Mouse (Mus musculus): ENCODE measurements around the gene 4933406M09Rik. TPM values are rescaled to one million over a fixed set of nuclear protein-coding genes. Genes with fewer than 3 reads are reported as not detected.

4933406M09Rik gene
- polyA plus RNA-seq, 1 experiment from 2014 or later = not detected

DNA sequence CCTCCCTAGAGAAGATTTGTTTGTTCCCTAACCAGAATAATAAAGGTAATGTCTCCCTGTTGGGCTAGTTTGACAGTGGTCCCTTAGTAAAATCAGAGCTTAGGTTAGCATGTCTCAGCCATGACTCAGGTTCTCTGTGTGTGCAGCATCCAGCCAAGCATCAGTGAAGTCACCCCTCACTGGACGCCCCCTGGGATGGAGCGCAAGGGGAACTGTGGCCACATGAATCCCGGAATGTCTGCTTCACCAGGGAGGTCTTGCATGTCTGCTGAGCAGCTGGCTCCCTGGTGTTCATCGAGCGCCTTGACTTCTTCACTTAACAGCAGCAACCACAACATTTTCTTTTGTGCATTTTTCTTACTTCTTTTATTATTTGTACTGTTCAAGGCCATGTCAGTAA is 8.1 kb downstream of the 4933406M09Rik start:
- H3K4me1 ChIP-seq = no peaks in the 10 kb centered on the region
- DNase-seq (ENCODE audit: low spot score) = no peak
- no peak overlapping the region for H3K4me3 ChIP-seq
- H3K9me3 ChIP-seq (replicated peaks) = no peaks in the 10 kb centered on the region
- no peak overlapping the region for H3K27ac ChIP-seq
- 54% methylated on average over 5 of the region's 5 CpGs for WGBS
- no peaks in the 10 kb centered on the region for H3K27me3 ChIP-seq (ENCODE audit: low read depth, poor library complexity, severe bottlenecking)
- no peaks in the 10 kb centered on the region for H3K36me3 ChIP-seq

- no peak overlapping the region for H3K27ac ChIP-seq
- H3K9me3 ChIP-seq (replicated peaks) = no peaks in the 10 kb centered on the region
- H3K4me3 ChIP-seq = no peak overlapping the region
- WGBS = 93% methylated on average over 12 of the region's 12 CpGs
- no peaks in the 10 kb centered on the region for H3K4me1 ChIP-seq
- DNase-seq (ENCODE audit: low spot score) = no peak
- H3K36me3 ChIP-seq = no peaks in the 10 kb centered on the region
- no peaks in the 10 kb centered on the region for H3K27me3 ChIP-seq (ENCODE audit: low read depth, poor library complexity, severe bottlenecking)
Observed at GRCm38 (mm10) chr1:134398210-134398609, 12.5 kb downstream of the 4933406M09Rik start.

GRCm38 (mm10) chr1:134399735-134400134 is 14.0 kb downstream of the 4933406M09Rik start:
- Histone ChIP-seq H3K27me3 (ENCODE audit: low read depth, poor library complexity, severe bottlenecking) (no peaks in the 10 kb centered on the region), H3K36me3 (no peaks in the 10 kb centered on the region), H3K4me3 (no peak overlapping the region), H3K27ac (no peak overlapping the region), H3K4me1 (no peaks in the 10 kb centered on the region), H3K9me3 (replicated peaks) (no peaks in the 10 kb centered on the region)
- 53% methylated on average over 5 of the region's 5 CpGs for WGBS
- no peak for DNase-seq (ENCODE audit: low spot score)

- Histone ChIP-seq H3K4me1 (peaks cover 16% of the 10 kb centered on the region), H3K27ac (peak within 1 kb of the TSS; percentile 89), H3K9me3 (replicated peaks) (no peaks in the 10 kb centered on the region), H3K27me3 (ENCODE audit: low read depth, poor library complexity, severe bottlenecking) (no peaks in the 10 kb centered on the region), H3K36me3 (peaks cover 35% of the 10 kb centered on the region), H3K4me3 (peak within 1 kb of the TSS; percentile 88)
- peak; percentile 92 for DNase-seq (ENCODE audit: low spot score)
- 2% methylated on average over 43 of the region's 43 CpGs for WGBS
Observed at GRCm38 (mm10) chr1:134405509-134406413, 20.0 kb downstream of the 4933406M09Rik start, which contains the start of gene Cyb5r1. Cyb5r1 (plus strand) TSS chr1:134405559.

DNA sequence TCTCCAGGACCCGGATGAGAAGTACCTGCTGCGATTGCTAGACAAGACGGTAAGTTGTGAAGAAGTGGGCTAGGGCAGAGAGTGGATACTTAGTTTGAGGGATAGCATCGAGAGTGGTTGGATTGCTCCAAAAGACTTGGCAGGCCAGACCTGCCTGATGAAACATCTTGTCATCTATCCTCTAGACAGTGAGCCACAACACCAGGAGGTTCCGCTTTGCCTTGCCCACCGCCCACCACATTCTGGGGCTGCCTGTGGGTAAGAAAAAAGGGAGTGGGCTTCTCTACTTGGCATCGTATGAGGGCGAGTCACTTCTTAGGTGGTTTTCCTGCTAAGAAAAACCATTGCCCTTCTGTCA is 20.7 kb downstream of the 4933406M09Rik start:
- Histone ChIP-seq H3K9me3 (replicated peaks) (no peaks in the 10 kb centered on the region), H3K27me3 (ENCODE audit: low read depth, poor library complexity, severe bottlenecking) (no peaks in the 10 kb centered on the region), H3K27ac (peak overlapping the region; percentile 89), H3K4me3 (peak overlapping the region; percentile 88), H3K36me3 (peaks cover 41% of the 10 kb centered on the region), H3K4me1 (peaks cover 16% of the 10 kb centered on the region)
- WGBS = 34% methylated on average over 8 of the region's 8 CpGs
- no peak for DNase-seq (ENCODE audit: low spot score)

- Histone ChIP-seq H3K27me3 (ENCODE audit: low read depth, poor library complexity, severe bottlenecking) (no peaks in the 10 kb centered on the region), H3K4me1 (peaks cover 16% of the 10 kb centered on the region), H3K4me3 (no peak overlapping the region), H3K9me3 (replicated peaks) (no peaks in the 10 kb centered on the region), H3K36me3 (peaks cover 54% of the 10 kb centered on the region), H3K27ac (no peak overlapping the region)
- 80% methylated on average over 8 of the region's 8 CpGs for WGBS
- no peak for DNase-seq (ENCODE audit: low spot score)
Observed at GRCm38 (mm10) chr1:134408080-134408479, 22.3 kb downstream of the 4933406M09Rik start.

DNA sequence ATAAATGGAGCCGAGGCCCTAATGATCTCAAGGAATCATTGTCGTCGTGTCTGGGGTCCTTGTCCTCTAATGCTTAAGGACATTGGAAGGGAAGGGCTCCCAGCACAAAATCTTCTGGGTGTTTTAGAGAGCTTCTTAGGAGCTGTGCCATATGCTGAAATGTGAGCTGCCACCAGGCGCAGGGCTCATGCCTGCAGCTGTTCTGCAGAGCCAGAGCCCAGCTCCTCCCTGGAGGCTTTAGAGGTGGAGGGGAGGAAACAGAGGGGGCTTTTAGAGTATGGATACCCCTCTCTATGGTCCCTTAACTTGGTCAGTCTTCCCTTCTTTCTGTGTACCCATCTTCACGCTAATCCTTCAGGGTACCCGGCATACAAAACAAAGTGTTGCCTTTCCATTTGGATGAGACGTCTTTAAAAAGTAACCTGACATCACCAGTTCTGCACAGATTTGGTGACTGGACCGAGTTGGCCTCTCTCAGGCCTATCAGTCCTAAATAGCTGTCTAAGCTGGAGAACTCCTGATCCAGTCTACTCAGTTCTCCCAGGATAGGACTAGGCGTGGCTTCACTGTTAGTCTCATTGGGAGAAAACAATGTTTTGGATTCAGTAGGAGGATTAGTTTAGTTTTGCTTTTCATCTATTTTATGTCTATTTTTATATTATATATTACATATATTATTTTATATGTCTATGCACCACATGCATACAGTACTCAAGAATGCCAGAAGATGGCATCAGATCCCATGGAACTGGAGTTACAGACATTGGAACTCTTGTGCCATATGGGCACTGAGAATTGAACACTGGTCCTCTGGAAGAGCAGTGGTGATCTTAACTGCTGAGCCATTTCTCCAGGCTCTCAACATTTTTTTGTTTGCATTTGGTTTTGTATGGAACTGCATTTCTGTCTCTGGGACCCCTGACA is 26.2 kb downstream of the 4933406M09Rik start:
- H3K4me3 ChIP-seq = no peak overlapping the region
- DNase-seq (ENCODE audit: low spot score) = no peak
- H3K36me3 ChIP-seq = peaks cover 54% of the 10 kb centered on the region
- WGBS = 95% methylated on average over 9 of the region's 9 CpGs
- no peaks in the 10 kb centered on the region for H3K9me3 ChIP-seq (replicated peaks)
- H3K27me3 ChIP-seq (ENCODE audit: low read depth, poor library complexity, severe bottlenecking) = no peaks in the 10 kb centered on the region
- H3K4me1 ChIP-seq = peaks cover 25% of the 10 kb centered on the region
- no peak overlapping the region for H3K27ac ChIP-seq

GRCm38 (mm10) chr1:134414038-134414437 is 28.3 kb downstream of the 4933406M09Rik start:
- 0 out of 2 replicates have a peak overlapping the region, but pooled peaks have one; percentile 99 for H3K27ac ChIP-seq
- H3K4me1 ChIP-seq = peaks cover 37% of the 10 kb centered on the region
- WGBS = 40% methylated on average over 2 of the region's 2 CpGs
- H3K9me3 ChIP-seq (replicated peaks) = no peaks in the 10 kb centered on the region
- H3K27me3 ChIP-seq (ENCODE audit: low read depth, poor library complexity, severe bottlenecking) = no peaks in the 10 kb centered on the region
- H3K4me3 ChIP-seq = no peak overlapping the region
- peaks cover 48% of the 10 kb centered on the region for H3K36me3 ChIP-seq
- DNase-seq (ENCODE audit: low spot score) = no peak

GRCm38 (mm10) chr1:134414501-134415167 is 28.9 kb downstream of the 4933406M09Rik start:
- 14% methylated on average over 11 of the region's 11 CpGs for WGBS
- H3K36me3 ChIP-seq = peaks cover 42% of the 10 kb centered on the region
- peaks cover 43% of the 10 kb centered on the region for H3K4me1 ChIP-seq
- H3K27ac ChIP-seq = peak overlapping the region; percentile 99
- H3K27me3 ChIP-seq (ENCODE audit: low read depth, poor library complexity, severe bottlenecking) = no peaks in the 10 kb centered on the region
- no peaks in the 10 kb centered on the region for H3K9me3 ChIP-seq (replicated peaks)
- peak overlapping the region; percentile 92 for H3K4me3 ChIP-seq
- no peak for DNase-seq (ENCODE audit: low spot score)

DNA sequence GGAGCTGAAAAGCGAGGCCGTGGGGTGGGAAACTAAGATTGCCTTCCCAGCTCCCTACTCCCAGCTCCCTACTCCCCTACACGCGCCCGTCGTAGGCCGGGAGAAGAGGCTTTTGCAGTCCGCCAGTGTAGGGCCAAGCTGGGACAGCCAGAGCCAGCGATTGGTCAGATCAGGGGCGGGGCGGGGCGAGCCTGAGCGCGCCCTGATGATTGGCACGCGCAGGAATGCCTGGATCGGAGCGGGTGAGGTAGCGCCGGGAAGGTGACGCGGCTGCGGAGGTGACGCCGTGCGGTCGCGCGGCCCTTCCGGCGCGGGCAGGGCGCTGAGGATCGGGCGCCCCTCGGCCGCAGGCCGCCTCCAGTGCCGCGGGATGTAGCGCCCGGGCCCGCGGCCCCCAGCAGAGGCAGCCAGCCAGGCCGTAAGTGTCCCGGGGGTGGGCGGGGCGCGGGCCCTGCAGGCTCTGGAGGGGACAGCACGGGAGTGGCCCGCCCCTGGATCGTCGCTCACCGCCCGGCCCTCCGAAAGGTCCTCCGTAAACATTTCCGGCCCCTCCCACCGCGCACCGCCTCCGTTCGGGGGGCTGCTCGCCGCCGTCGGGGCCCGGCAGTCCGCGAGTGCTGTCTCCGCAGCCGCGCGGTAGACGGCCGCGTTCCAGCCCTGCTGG is 29.6 kb downstream of the 4933406M09Rik start, which contains the start of gene Adipor1:
Gene Adipor1 (plus strand): TSS at position 211 of the 664 bp plus-strand sequence.
- peak within 1 kb of the TSS; percentile 92 for H3K4me3 ChIP-seq
- under 1% methylated on average over 76 of the region's 77 CpGs for WGBS
- peaks cover 35% of the 10 kb centered on the region for H3K36me3 ChIP-seq
- no peaks in the 10 kb centered on the region for H3K9me3 ChIP-seq (replicated peaks)
- H3K4me1 ChIP-seq = peaks cover 47% of the 10 kb centered on the region
- H3K27me3 ChIP-seq (ENCODE audit: low read depth, poor library complexity, severe bottlenecking) = no peaks in the 10 kb centered on the region
- peak; percentile 96 for DNase-seq (ENCODE audit: low spot score)
- H3K27ac ChIP-seq = peak within 1 kb of the TSS; percentile 99

DNA sequence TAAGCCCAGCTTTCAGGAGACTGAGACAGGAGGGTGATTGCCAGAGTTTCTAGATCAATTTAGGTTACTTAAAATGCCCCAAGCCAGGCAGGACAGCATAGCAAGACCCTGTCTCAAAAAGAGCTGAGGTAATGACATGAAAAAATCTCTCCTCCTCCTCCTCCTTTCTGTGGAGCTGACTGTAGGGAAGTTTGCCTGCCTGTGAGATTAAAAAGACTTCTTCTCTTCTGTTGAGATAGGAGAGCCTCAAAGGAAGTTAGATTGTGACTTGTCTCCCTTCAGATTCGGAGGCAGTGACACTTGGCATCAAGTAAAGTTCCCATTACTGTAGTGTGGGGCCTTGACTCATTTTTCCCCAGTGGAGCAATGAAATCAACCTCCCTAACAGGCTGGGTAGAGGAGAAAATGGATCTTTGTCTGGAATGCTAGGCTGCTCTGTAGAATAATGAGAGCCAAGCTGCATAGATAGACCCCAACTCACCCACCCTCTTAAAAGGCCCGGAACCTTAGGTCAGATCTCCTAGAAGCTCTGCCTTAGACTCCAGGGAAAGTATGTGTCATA is 32.8 kb downstream of the 4933406M09Rik start:
- Histone ChIP-seq H3K27me3 (ENCODE audit: low read depth, poor library complexity, severe bottlenecking) (no peaks in the 10 kb centered on the region), H3K4me3 (no peak overlapping the region), H3K27ac (no peak overlapping the region), H3K36me3 (peaks cover 21% of the 10 kb centered on the region), H3K4me1 (peaks cover 49% of the 10 kb centered on the region), H3K9me3 (replicated peaks) (no peaks in the 10 kb centered on the region)
- WGBS = 87% methylated on average over 2 of the region's 2 CpGs
- no peak for DNase-seq (ENCODE audit: low spot score)

DNA sequence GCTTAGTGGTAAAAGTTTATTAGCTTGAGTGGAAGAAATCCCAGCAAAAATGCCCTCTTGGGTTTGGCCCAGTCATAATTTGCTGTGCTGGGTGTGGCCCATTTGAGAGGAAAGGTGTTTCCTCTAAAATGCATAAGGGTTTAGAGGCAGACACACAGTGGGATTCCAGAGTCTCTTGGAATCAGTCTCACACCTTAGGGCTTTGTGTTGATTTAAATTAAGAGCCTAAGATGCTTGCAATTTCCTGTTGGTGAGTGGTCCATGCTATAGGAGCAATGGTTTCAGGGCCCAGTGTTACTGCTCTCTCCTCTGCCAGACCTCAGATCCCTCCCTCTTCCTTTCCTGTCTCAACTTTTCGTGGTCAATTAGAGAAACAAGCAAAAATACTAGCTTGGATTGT is 33.4 kb downstream of the 4933406M09Rik start:
- 70% methylated on average over 1 of the region's 1 CpGs for WGBS
- Histone ChIP-seq H3K4me3 (no peak overlapping the region), H3K27ac (no peak overlapping the region), H3K4me1 (peaks cover 47% of the 10 kb centered on the region), H3K36me3 (peaks cover 28% of the 10 kb centered on the region), H3K27me3 (ENCODE audit: low read depth, poor library complexity, severe bottlenecking) (no peaks in the 10 kb centered on the region), H3K9me3 (replicated peaks) (no peaks in the 10 kb centered on the region)
- DNase-seq (ENCODE audit: low spot score) = no peak
